Mouse (Mus musculus) thymus, adult 2 months (tissue): Measurements from ENCODE around the gene Gm38100.

Source experiments
- CTCF ChIP-seq: fragments of 200-500 bp; IDR thresholded peaks from 2 replicates; pipeline ENCODE4 v1.5.1; 2012; ENCODE audit warnings: mild to moderate bottlenecking, control low read depth, low read length, moderate library complexity, borderline replicate concordance; ENCODE audit not compliant: control insufficient read depth, poor library complexity, insufficient read depth; ENCODE audit errors: extremely low read depth
- POLR2A ChIP-seq: fragments of 200-500 bp; IDR thresholded peaks from 2 replicates; pipeline ENCODE4 v1.6.1; 2012; ENCODE audit warnings: mild to moderate bottlenecking, low read length, control low read depth, moderate library complexity; ENCODE audit not compliant: control insufficient read depth, poor library complexity, insufficient read depth; ENCODE audit errors: extremely low read depth

- TF ChIP-seq POLR2A (no peak), CTCF (no peak)
Measured at GRCm38 (mm10) chr1:175893726-175894125, 26.4 kb upstream of the Gm38100 start.
